Mouse (Mus musculus): ENCODE measurements around the gene Nnmt. TPM values are rescaled to one million over a fixed set of nuclear protein-coding genes. Genes with fewer than 3 reads are reported as not detected.

Gene Nnmt
- polyA plus RNA-seq, 1 experiment from 2014 or later, result 2.8 TPM

- ATAC-seq (replicated peaks; ENCODE audit: insufficient number of reproducible peaks, low FRiP score, low TSS enrichment, low read depth), result no peak
- no peaks in the 10 kb centered on the region for H3K4me1 ChIP-seq (ENCODE audit: control insufficient read depth, insufficient read depth, low read length)
Observed at GRCm38 (mm10) chr9:48605697-48606096, 744 bp upstream of the Nnmt start.

GRCm38 (mm10) chr9:48604226-48604625 is 727 bp downstream of the Nnmt start:
- 55% methylated on average over 1 of the region's 1 CpGs for WGBS
- H3K27ac ChIP-seq (replicated peaks; ENCODE audit: low read depth, low read length), result no peak overlapping the region

More at GRCm38 (mm10) chr9:48605697-48606096, 744 bp upstream of the Nnmt start:
- no peaks in the 10 kb centered on the region for H3K36me3 ChIP-seq (replicated peaks; ENCODE audit: control insufficient read depth, insufficient read depth, low read depth, low read length)
- H3K27ac ChIP-seq (replicated peaks; ENCODE audit: low read depth, low read length), result no peak overlapping the region
- DNase-seq (ENCODE audit: low spot score), result no peak
- H3K9ac ChIP-seq (replicated peaks; ENCODE audit: low read length), result no peak overlapping the region
- H3K4me2 ChIP-seq (ENCODE audit: low read depth, low read length), result no peak overlapping the region
- H3K4me3 ChIP-seq (ENCODE audit: low read depth, low read length), result no peak overlapping the region
- no peaks in the 10 kb centered on the region for H3K9me3 ChIP-seq (replicated peaks; ENCODE audit: control insufficient read depth, low read length)
- 91% methylated on average over 5 of the region's 5 CpGs for WGBS
- no peaks in the 10 kb centered on the region for H3K27me3 ChIP-seq (ENCODE audit: control insufficient read depth, insufficient read depth, low read length)

GRCm38 (mm10) chr9:48600881-48601280 is 4.1 kb downstream of the Nnmt start:
- no peak overlapping the region for H3K9ac ChIP-seq (replicated peaks; ENCODE audit: low read length)
- H3K36me3 ChIP-seq (replicated peaks; ENCODE audit: control insufficient read depth, insufficient read depth, low read depth, low read length), result no peaks in the 10 kb centered on the region
- H3K4me3 ChIP-seq (ENCODE audit: low read depth, low read length), result no peak overlapping the region
- H3K4me1 ChIP-seq (ENCODE audit: control insufficient read depth, insufficient read depth, low read length), result no peaks in the 10 kb centered on the region
- no peak overlapping the region for H3K4me2 ChIP-seq (ENCODE audit: low read depth, low read length)
- no peaks in the 10 kb centered on the region for H3K9me3 ChIP-seq (replicated peaks; ENCODE audit: control insufficient read depth, low read length)
- no peak overlapping the region for H3K27ac ChIP-seq (replicated peaks; ENCODE audit: low read depth, low read length)
- WGBS, result 78% methylated on average over 9 of the region's 9 CpGs
- no peaks in the 10 kb centered on the region for H3K27me3 ChIP-seq (ENCODE audit: control insufficient read depth, insufficient read depth, low read length)
- DNase-seq (ENCODE audit: low spot score) (no peak), ATAC-seq (replicated peaks; ENCODE audit: insufficient number of reproducible peaks, low FRiP score, low TSS enrichment, low read depth) (no peak)

More at GRCm38 (mm10) chr9:48604226-48604625, 727 bp downstream of the Nnmt start:
- no peaks in the 10 kb centered on the region for H3K27me3 ChIP-seq (ENCODE audit: control insufficient read depth, insufficient read depth, low read length)
- H3K36me3 ChIP-seq (replicated peaks; ENCODE audit: control insufficient read depth, insufficient read depth, low read depth, low read length), result no peaks in the 10 kb centered on the region
- H3K9ac ChIP-seq (replicated peaks; ENCODE audit: low read length), result no peak overlapping the region
- H3K9me3 ChIP-seq (replicated peaks; ENCODE audit: control insufficient read depth, low read length), result no peaks in the 10 kb centered on the region
- no peak overlapping the region for H3K4me3 ChIP-seq (ENCODE audit: low read depth, low read length)
- H3K4me2 ChIP-seq (ENCODE audit: low read depth, low read length), result no peak overlapping the region
- no peaks in the 10 kb centered on the region for H3K4me1 ChIP-seq (ENCODE audit: control insufficient read depth, insufficient read depth, low read length)
- DNase-seq (ENCODE audit: low spot score) (no peak), ATAC-seq (replicated peaks; ENCODE audit: insufficient number of reproducible peaks, low FRiP score, low TSS enrichment, low read depth) (no peak)

- ATAC-seq (replicated peaks; ENCODE audit: insufficient number of reproducible peaks, low FRiP score, low TSS enrichment, low read depth), result no peak
- no peak overlapping the region for H3K9ac ChIP-seq (replicated peaks; ENCODE audit: low read length)
- no peak overlapping the region for H3K4me3 ChIP-seq (ENCODE audit: low read depth, low read length)
- DNase-seq (ENCODE audit: low spot score), result no peak
- WGBS, result 59% methylated on average over 2 of the region's 2 CpGs
- no peak overlapping the region for H3K27ac ChIP-seq (replicated peaks; ENCODE audit: low read depth, low read length)
- no peaks in the 10 kb centered on the region for H3K9me3 ChIP-seq (replicated peaks; ENCODE audit: control insufficient read depth, low read length)
- H3K4me2 ChIP-seq (ENCODE audit: low read depth, low read length), result no peak overlapping the region
- H3K36me3 ChIP-seq (replicated peaks; ENCODE audit: control insufficient read depth, insufficient read depth, low read depth, low read length), result no peaks in the 10 kb centered on the region
- H3K27me3 ChIP-seq (ENCODE audit: control insufficient read depth, insufficient read depth, low read length), result no peaks in the 10 kb centered on the region
- no peaks in the 10 kb centered on the region for H3K4me1 ChIP-seq (ENCODE audit: control insufficient read depth, insufficient read depth, low read length)
Observed at GRCm38 (mm10) chr9:48600066-48600465, 4.9 kb downstream of the Nnmt start.

- no peaks in the 10 kb centered on the region for H3K4me1 ChIP-seq (ENCODE audit: control insufficient read depth, insufficient read depth, low read length)
- H3K36me3 ChIP-seq (replicated peaks; ENCODE audit: control insufficient read depth, insufficient read depth, low read depth, low read length), result no peaks in the 10 kb centered on the region
- H3K27ac ChIP-seq (replicated peaks; ENCODE audit: low read depth, low read length), result no peak overlapping the region
- WGBS, result 87% methylated on average over 5 of the region's 5 CpGs
- no peak overlapping the region for H3K4me3 ChIP-seq (ENCODE audit: low read depth, low read length)
- no peak overlapping the region for H3K9ac ChIP-seq (replicated peaks; ENCODE audit: low read length)
- no peak for ATAC-seq (replicated peaks; ENCODE audit: insufficient number of reproducible peaks, low FRiP score, low TSS enrichment, low read depth)
- H3K9me3 ChIP-seq (replicated peaks; ENCODE audit: control insufficient read depth, low read length), result no peaks in the 10 kb centered on the region
- no peak for DNase-seq (ENCODE audit: low spot score)
- H3K4me2 ChIP-seq (ENCODE audit: low read depth, low read length), result no peak overlapping the region
- H3K27me3 ChIP-seq (ENCODE audit: control insufficient read depth, insufficient read depth, low read length), result no peaks in the 10 kb centered on the region
Observed at GRCm38 (mm10) chr9:48597494-48597893, 7.5 kb downstream of the Nnmt start.

- no peaks in the 10 kb centered on the region for H3K27me3 ChIP-seq (ENCODE audit: control insufficient read depth, insufficient read depth, low read length)
- WGBS, result 69% methylated on average over 11 of the region's 11 CpGs
- no peak overlapping the region for H3K9ac ChIP-seq (replicated peaks; ENCODE audit: low read length)
Observed at GRCm38 (mm10) chr9:48596924-48597323, 8.0 kb downstream of the Nnmt start.

GRCm38 (mm10) chr9:48593915-48594314 is 11.0 kb downstream of the Nnmt start:
- Histone ChIP-seq H3K27ac (replicated peaks; ENCODE audit: low read depth, low read length) (no peak overlapping the region), H3K4me3 (ENCODE audit: low read depth, low read length) (no peak overlapping the region), H3K4me2 (ENCODE audit: low read depth, low read length) (no peak overlapping the region), H3K9me3 (replicated peaks; ENCODE audit: control insufficient read depth, low read length) (no peaks in the 10 kb centered on the region), H3K4me1 (ENCODE audit: control insufficient read depth, insufficient read depth, low read length) (no peaks in the 10 kb centered on the region), H3K27me3 (ENCODE audit: control insufficient read depth, insufficient read depth, low read length) (no peaks in the 10 kb centered on the region), H3K9ac (replicated peaks; ENCODE audit: low read length) (no peak overlapping the region), H3K36me3 (replicated peaks; ENCODE audit: control insufficient read depth, insufficient read depth, low read depth, low read length) (no peaks in the 10 kb centered on the region)
- ATAC-seq (replicated peaks; ENCODE audit: insufficient number of reproducible peaks, low FRiP score, low TSS enrichment, low read depth) (no peak), DNase-seq (ENCODE audit: low spot score) (no peak)
- 64% methylated on average over 8 of the region's 8 CpGs for WGBS

More at GRCm38 (mm10) chr9:48596924-48597323, 8.0 kb downstream of the Nnmt start:
- ATAC-seq (replicated peaks; ENCODE audit: insufficient number of reproducible peaks, low FRiP score, low TSS enrichment, low read depth) (no peak), DNase-seq (ENCODE audit: low spot score) (no peak)
- H3K27ac ChIP-seq (replicated peaks; ENCODE audit: low read depth, low read length), result no peak overlapping the region
- no peak overlapping the region for H3K4me3 ChIP-seq (ENCODE audit: low read depth, low read length)
- no peaks in the 10 kb centered on the region for H3K36me3 ChIP-seq (replicated peaks; ENCODE audit: control insufficient read depth, insufficient read depth, low read depth, low read length)
- no peak overlapping the region for H3K4me2 ChIP-seq (ENCODE audit: low read depth, low read length)
- no peaks in the 10 kb centered on the region for H3K9me3 ChIP-seq (replicated peaks; ENCODE audit: control insufficient read depth, low read length)
- H3K4me1 ChIP-seq (ENCODE audit: control insufficient read depth, insufficient read depth, low read length), result no peaks in the 10 kb centered on the region

- H3K27me3 ChIP-seq (ENCODE audit: control insufficient read depth, insufficient read depth, low read length), result no peaks in the 10 kb centered on the region
- H3K4me2 ChIP-seq (ENCODE audit: low read depth, low read length), result no peak overlapping the region
- ATAC-seq (replicated peaks; ENCODE audit: insufficient number of reproducible peaks, low FRiP score, low TSS enrichment, low read depth), result no peak
- no peak for DNase-seq (ENCODE audit: low spot score)
- no peaks in the 10 kb centered on the region for H3K4me1 ChIP-seq (ENCODE audit: control insufficient read depth, insufficient read depth, low read length)
- no peaks in the 10 kb centered on the region for H3K36me3 ChIP-seq (replicated peaks; ENCODE audit: control insufficient read depth, insufficient read depth, low read depth, low read length)
- no peaks in the 10 kb centered on the region for H3K9me3 ChIP-seq (replicated peaks; ENCODE audit: control insufficient read depth, low read length)
- no peak overlapping the region for H3K4me3 ChIP-seq (ENCODE audit: low read depth, low read length)
- no peak overlapping the region for H3K9ac ChIP-seq (replicated peaks; ENCODE audit: low read length)
- H3K27ac ChIP-seq (replicated peaks; ENCODE audit: low read depth, low read length), result no peak overlapping the region
- WGBS, result 79% methylated on average over 4 of the region's 4 CpGs
Observed at GRCm38 (mm10) chr9:48590606-48591005, 14.3 kb downstream of the Nnmt start.
